Mouse (Mus musculus): ENCODE results near the gene Capn10.

GRCm38 (mm10) chr1:92988894-92989293 is 54.7 kb downstream of the Capn10 start:
- TF ChIP-seq POLR2A (IDR thresholded peaks at IDR 0.05; ENCODE audit: borderline replicate concordance, extremely low read depth, insufficient read depth, insufficient read length, poor library complexity, severe bottlenecking) = no peak
- TF ChIP-seq CTCF (IDR thresholded peaks at IDR 0.05; ENCODE audit: borderline replicate concordance, extremely low read depth, insufficient read depth, insufficient read length) = no peak

All from brain, embryonic 14.5 days (tissue).